Mouse (Mus musculus) layer of hippocampus, adult 9-10 months (tissue): ENCODE results near the gene Foxred2.

ENCODE experiments used
- DNase-seq: peaks from one replicate; pipeline ENCODE4 v3.0.0; 2022; ENCODE audit warnings: low spot score

Foxred2 gene

GRCm38 (mm10) chr15:77956404-77956901 is at the start of gene Foxred2:
Foxred2 (minus strand) TSS chr15:77956722.
- no peak for DNase-seq

GRCm38 (mm10) chr15:78003929-78004328 is 47.4 kb upstream of the Foxred2 start:
- no peak for DNase-seq

DNA sequence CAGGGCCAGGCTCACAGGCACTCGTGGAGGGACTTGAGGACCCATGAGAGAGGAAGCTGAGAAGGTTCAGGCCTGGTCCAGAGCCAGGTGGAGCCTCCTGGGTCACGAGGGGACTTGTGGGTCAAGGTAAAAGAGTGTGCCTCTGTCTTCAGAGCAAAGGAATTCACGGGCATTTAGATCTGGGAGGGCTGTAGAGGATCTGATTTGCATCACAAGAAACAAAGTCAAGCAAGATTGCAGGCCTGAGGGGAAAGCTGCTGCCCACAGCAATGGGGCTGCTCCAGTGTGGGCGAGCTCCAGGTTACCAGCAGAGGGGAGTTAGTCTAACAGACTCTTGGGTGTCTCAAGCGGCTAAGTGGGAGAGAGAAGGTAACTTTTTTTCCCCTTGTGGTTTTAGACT is 44.9 kb upstream of the Foxred2 start:
- no peak for DNase-seq

DNA sequence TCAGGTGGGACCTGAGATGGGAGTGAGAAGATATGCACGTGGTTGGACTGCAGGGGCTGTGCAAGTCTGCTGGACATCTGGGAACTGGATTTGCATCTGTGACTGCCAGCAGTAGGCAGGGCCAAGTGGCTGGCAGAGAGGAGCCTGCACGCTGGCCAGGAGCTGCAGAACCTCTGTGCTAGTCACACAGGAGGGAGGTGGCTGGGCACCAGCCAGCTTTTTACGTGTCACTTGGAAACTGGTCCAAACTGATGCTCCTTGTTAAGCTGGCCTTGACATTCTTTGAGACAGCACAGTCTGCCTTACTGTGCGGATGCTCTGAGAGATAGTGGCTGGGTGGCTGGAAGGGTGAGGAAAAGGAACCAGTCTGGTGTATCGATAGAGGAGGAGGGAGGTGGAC is 32.0 kb upstream of the Foxred2 start:
- no peak for DNase-seq

- DNase-seq = no peak
Measured at GRCm38 (mm10) chr15:77983391-77983790, 26.9 kb upstream of the Foxred2 start.

GRCm38 (mm10) chr15:77982195-77982939 is 25.8 kb upstream of the Foxred2 start:
- peak; percentile 68 for DNase-seq

- no peak for DNase-seq
Measured at GRCm38 (mm10) chr15:77981181-77981680, 24.7 kb upstream of the Foxred2 start.

- no peak for DNase-seq
Measured at GRCm38 (mm10) chr15:77979427-77979865, 22.9 kb upstream of the Foxred2 start.

DNA sequence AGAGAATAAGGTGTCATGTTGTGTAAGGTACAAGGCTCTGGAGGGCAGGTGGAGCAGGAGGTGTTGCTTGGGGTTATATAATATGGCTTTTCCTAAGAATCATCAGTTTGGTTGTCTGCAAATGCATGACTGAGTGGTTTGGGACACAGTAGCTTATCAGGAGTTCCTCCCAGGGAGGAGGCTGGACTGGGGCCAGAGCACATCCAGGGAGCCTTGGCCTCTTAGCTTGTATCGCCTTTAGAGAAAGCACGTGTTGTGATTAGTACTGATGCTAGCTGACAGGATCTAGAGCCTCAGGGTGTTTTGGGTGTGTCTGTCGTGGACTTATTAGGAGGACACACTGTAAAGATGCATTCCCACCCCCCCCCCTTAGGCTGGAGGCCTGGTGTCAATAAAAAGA is 21.1 kb upstream of the Foxred2 start:
- no peak for DNase-seq

DNA sequence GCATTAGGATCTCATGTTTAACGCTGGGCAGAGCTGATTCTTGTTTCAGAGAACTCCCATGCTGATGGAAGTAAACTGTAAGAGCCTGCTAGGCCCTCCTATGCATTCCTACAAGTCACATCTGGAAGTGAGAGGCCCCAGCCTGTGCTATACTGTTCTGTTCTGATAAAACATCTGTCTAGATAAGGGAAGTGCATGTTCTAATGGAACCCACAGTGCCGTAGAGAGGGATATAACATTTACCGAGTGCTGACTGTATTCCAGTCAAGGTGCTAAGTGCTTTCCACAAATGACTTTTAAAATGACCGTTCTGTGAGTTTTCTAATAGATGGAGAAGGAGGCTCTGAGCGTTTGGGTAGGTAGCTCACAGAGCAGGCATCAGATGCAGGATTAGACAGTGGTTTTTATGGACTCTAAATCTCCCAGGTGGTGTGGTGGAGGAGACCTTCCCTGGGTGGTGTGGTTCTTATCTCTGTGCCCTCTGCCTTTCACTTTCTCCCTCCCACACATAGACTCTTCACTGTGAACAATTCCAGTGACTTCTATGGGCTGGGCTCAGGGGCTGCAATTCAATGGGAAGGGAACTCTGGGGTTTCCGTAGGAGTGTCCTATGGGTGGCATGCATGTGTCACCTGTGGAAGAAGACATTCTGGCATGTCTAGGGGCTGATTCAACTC is 17.8 kb upstream of the Foxred2 start:
- no peak for DNase-seq

- peak; percentile 99 for DNase-seq
Measured at GRCm38 (mm10) chr15:77970470-77971292, 14.2 kb upstream of the Foxred2 start, which contains the start of gene Eif3d. Eif3d (minus strand) TSS chr15:77970813.

- no peak for DNase-seq
Measured at GRCm38 (mm10) chr15:77969940-77970469, 13.5 kb upstream of the Foxred2 start.

DNA sequence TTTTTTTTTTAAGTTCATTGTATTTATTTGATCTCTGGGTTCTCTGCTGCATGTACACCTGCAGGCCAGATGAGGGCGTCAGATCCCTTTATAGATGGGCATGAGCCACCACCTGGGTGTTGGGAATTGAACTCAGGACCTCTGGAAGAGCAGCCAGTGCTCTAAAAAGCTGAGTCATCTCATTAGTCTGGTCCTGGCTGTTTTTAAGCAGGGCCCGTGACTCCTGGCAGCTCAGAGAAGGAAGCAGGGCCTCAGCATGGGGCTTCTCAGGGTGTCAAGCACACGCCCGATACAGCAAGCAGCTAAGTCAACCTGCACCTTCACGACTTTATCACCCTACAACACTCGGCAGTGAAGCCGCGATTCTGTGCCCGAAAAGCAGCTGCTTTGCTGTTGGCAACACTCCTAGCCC is 8.6 kb upstream of the Foxred2 start:
- DNase-seq = no peak

- DNase-seq = no peak
Measured at GRCm38 (mm10) chr15:77962447-77962846, 5.9 kb upstream of the Foxred2 start.

- no peak for DNase-seq
Measured at GRCm38 (mm10) chr15:77960693-77961092, 4.2 kb upstream of the Foxred2 start.

DNA sequence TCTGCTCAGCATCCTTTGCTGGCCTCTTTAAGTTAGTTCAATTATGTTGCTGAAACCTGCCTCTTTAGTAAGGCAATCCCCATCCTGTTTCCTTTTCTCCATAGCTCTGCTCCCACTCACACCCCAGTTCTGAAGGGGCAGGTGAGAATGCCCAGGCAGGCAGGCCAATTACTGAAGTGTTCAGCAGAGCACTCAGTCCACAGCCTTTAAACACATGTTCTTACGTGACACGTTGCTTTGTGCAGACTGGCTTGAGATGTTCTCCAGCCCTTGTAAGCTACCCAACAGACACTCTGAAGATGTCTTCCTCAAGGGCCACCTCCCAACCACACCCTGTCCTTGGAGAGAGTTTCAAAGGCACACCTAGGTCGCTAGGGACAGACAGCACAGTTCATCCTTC is 1.5 kb upstream of the Foxred2 start:
- no peak for DNase-seq

GRCm38 (mm10) chr15:77957625-77958024 is 1.1 kb upstream of the Foxred2 start:
- DNase-seq = no peak

- no peak for DNase-seq
Measured at GRCm38 (mm10) chr15:77955440-77956403, 800 bp downstream of the Foxred2 start.

GRCm38 (mm10) chr15:77954362-77954761 is 2.2 kb downstream of the Foxred2 start:
- no peak for DNase-seq

GRCm38 (mm10) chr15:77952921-77953320 is 3.6 kb downstream of the Foxred2 start:
- no peak for DNase-seq

GRCm38 (mm10) chr15:77949061-77949460 is 7.5 kb downstream of the Foxred2 start:
- no peak for DNase-seq
